Mouse (Mus musculus) liver, embryonic 14.5 days (tissue): ENCODE results near the gene Parvg.

Source experiments
- CTCF ChIP-seq: IDR thresholded peaks from 2 replicates; pipeline ENCODE4 v1.5.1; 2016; ENCODE audit warnings: antibody characterized with exemption, low read depth, control low read depth
- EP300 ChIP-seq: IDR thresholded peaks from 2 replicates; pipeline ENCODE4 v1.6.1; 2016; ENCODE audit warnings: antibody characterized with exemption, low read depth

GRCm38 (mm10) chr15:84348769-84349168, 24.9 kb downstream of the Parvg start:
- TF ChIP-seq CTCF: peak; percentile 63
- TF ChIP-seq EP300: no peak
